Mouse (Mus musculus): ENCODE data around the gene Sgcd. TPM values are rescaled to one million over a fixed set of nuclear protein-coding genes. Genes with fewer than 3 reads are reported as not detected.
A peak's percentile ranks its signal among the peaks of the same experiment; 100 is the strongest.

Gene Sgcd
- polyA plus RNA-seq, 1 experiment from 2014 or later = 4.8 TPM

- H3K27me3 ChIP-seq (replicated peaks; ENCODE audit: control insufficient read depth, insufficient read depth, low read length) = no peaks in the 10 kb centered on the region
- no peaks in the 10 kb centered on the region for H3K9me3 ChIP-seq (ENCODE audit: control insufficient read depth, low read length)
- H3K9ac ChIP-seq (ENCODE audit: low read depth, low read length) = no peak overlapping the region
- no peak for ATAC-seq
- no peak overlapping the region for H3K27ac ChIP-seq (ENCODE audit: low read depth, low read length)
- H3K36me3 ChIP-seq (ENCODE audit: control insufficient read depth, insufficient read depth, low read length) = no peaks in the 10 kb centered on the region
- H3K4me2 ChIP-seq (ENCODE audit: low read length) = no peak overlapping the region
- WGBS = 83% methylated on average over 6 of the region's 6 CpGs
- no peaks in the 10 kb centered on the region for H3K4me1 ChIP-seq (ENCODE audit: control insufficient read depth, insufficient read depth, low read depth, low read length)
- H3K4me3 ChIP-seq (ENCODE audit: low read length) = no peak overlapping the region
Observed at GRCm38 (mm10) chr11:47170926-47171625, 817.7 kb downstream of the Sgcd start.

GRCm38 (mm10) chr11:47167376-47167775 is 821.4 kb downstream of the Sgcd start:
- Histone ChIP-seq H3K9me3 (ENCODE audit: control insufficient read depth, low read length) (no peaks in the 10 kb centered on the region), H3K4me3 (ENCODE audit: low read length) (no peak overlapping the region), H3K4me1 (ENCODE audit: control insufficient read depth, insufficient read depth, low read depth, low read length) (no peaks in the 10 kb centered on the region), H3K9ac (ENCODE audit: low read depth, low read length) (no peak overlapping the region), H3K27me3 (replicated peaks; ENCODE audit: control insufficient read depth, insufficient read depth, low read length) (no peaks in the 10 kb centered on the region), H3K36me3 (ENCODE audit: control insufficient read depth, insufficient read depth, low read length) (no peaks in the 10 kb centered on the region), H3K4me2 (ENCODE audit: low read length) (no peak overlapping the region), H3K27ac (ENCODE audit: low read depth, low read length) (no peak overlapping the region)
- WGBS = 61% methylated on average over 4 of the region's 4 CpGs
- ATAC-seq = no peak

- H3K9me3 ChIP-seq (ENCODE audit: control insufficient read depth, low read length) = no peaks in the 10 kb centered on the region
- H3K4me1 ChIP-seq (ENCODE audit: control insufficient read depth, insufficient read depth, low read depth, low read length) = no peaks in the 10 kb centered on the region
- WGBS = 80% methylated on average over 1 of the region's 1 CpGs
- no peak overlapping the region for H3K4me3 ChIP-seq (ENCODE audit: low read length)
- no peak overlapping the region for H3K9ac ChIP-seq (ENCODE audit: low read depth, low read length)
- H3K4me2 ChIP-seq (ENCODE audit: low read length) = no peak overlapping the region
- H3K27me3 ChIP-seq (replicated peaks; ENCODE audit: control insufficient read depth, insufficient read depth, low read length) = no peaks in the 10 kb centered on the region
- H3K27ac ChIP-seq (ENCODE audit: low read depth, low read length) = no peak overlapping the region
- no peak for ATAC-seq
- no peaks in the 10 kb centered on the region for H3K36me3 ChIP-seq (ENCODE audit: control insufficient read depth, insufficient read depth, low read length)
Observed at GRCm38 (mm10) chr11:47158089-47158488, 830.7 kb downstream of the Sgcd start.

- Histone ChIP-seq H3K9ac (ENCODE audit: low read depth, low read length) (no peak overlapping the region), H3K4me1 (ENCODE audit: control insufficient read depth, insufficient read depth, low read depth, low read length) (no peaks in the 10 kb centered on the region), H3K4me2 (ENCODE audit: low read length) (no peak overlapping the region), H3K27me3 (replicated peaks; ENCODE audit: control insufficient read depth, insufficient read depth, low read length) (no peaks in the 10 kb centered on the region), H3K9me3 (ENCODE audit: control insufficient read depth, low read length) (no peaks in the 10 kb centered on the region), H3K27ac (ENCODE audit: low read depth, low read length) (no peak overlapping the region), H3K36me3 (ENCODE audit: control insufficient read depth, insufficient read depth, low read length) (no peaks in the 10 kb centered on the region), H3K4me3 (ENCODE audit: low read length) (no peak overlapping the region)
- 47% methylated on average over 1 of the region's 1 CpGs for WGBS
- no peak for ATAC-seq
Observed at GRCm38 (mm10) chr11:47156730-47157693, 831.8 kb downstream of the Sgcd start.

- no peaks in the 10 kb centered on the region for H3K4me1 ChIP-seq (ENCODE audit: control insufficient read depth, insufficient read depth, low read depth, low read length)
- no peaks in the 10 kb centered on the region for H3K27me3 ChIP-seq (replicated peaks; ENCODE audit: control insufficient read depth, insufficient read depth, low read length)
- 91% methylated on average over 5 of the region's 5 CpGs for WGBS
- H3K9me3 ChIP-seq (ENCODE audit: control insufficient read depth, low read length) = no peaks in the 10 kb centered on the region
- no peak overlapping the region for H3K4me3 ChIP-seq (ENCODE audit: low read length)
- H3K27ac ChIP-seq (ENCODE audit: low read depth, low read length) = no peak overlapping the region
- no peak overlapping the region for H3K9ac ChIP-seq (ENCODE audit: low read depth, low read length)
- no peak overlapping the region for H3K4me2 ChIP-seq (ENCODE audit: low read length)
- ATAC-seq = no peak
- no peaks in the 10 kb centered on the region for H3K36me3 ChIP-seq (ENCODE audit: control insufficient read depth, insufficient read depth, low read length)
Observed at GRCm38 (mm10) chr11:47154837-47155430, 833.8 kb downstream of the Sgcd start.

GRCm38 (mm10) chr11:47149607-47150006 is 839.2 kb downstream of the Sgcd start:
- no peaks in the 10 kb centered on the region for H3K27me3 ChIP-seq (replicated peaks; ENCODE audit: control insufficient read depth, insufficient read depth, low read length)

GRCm38 (mm10) chr11:47139867-47140266 is 848.9 kb downstream of the Sgcd start:
- H3K4me2 ChIP-seq (ENCODE audit: low read length) = no peak overlapping the region
- H3K4me1 ChIP-seq (ENCODE audit: control insufficient read depth, insufficient read depth, low read depth, low read length) = no peaks in the 10 kb centered on the region
- no peak overlapping the region for H3K9ac ChIP-seq (ENCODE audit: low read depth, low read length)
- no peaks in the 10 kb centered on the region for H3K36me3 ChIP-seq (ENCODE audit: control insufficient read depth, insufficient read depth, low read length)
- no peaks in the 10 kb centered on the region for H3K27me3 ChIP-seq (replicated peaks; ENCODE audit: control insufficient read depth, insufficient read depth, low read length)
- 95% methylated on average over 2 of the region's 2 CpGs for WGBS
- ATAC-seq = no peak
- no peak overlapping the region for H3K27ac ChIP-seq (ENCODE audit: low read depth, low read length)
- no peaks in the 10 kb centered on the region for H3K9me3 ChIP-seq (ENCODE audit: control insufficient read depth, low read length)
- H3K4me3 ChIP-seq (ENCODE audit: low read length) = no peak overlapping the region

More at GRCm38 (mm10) chr11:47149607-47150006, 839.2 kb downstream of the Sgcd start:
- H3K27ac ChIP-seq (ENCODE audit: low read depth, low read length) = no peak overlapping the region
- H3K9me3 ChIP-seq (ENCODE audit: control insufficient read depth, low read length) = no peaks in the 10 kb centered on the region
- WGBS = 63% methylated on average over 9 of the region's 9 CpGs
- no peak overlapping the region for H3K4me2 ChIP-seq (ENCODE audit: low read length)
- ATAC-seq = peak; percentile 92
- H3K4me3 ChIP-seq (ENCODE audit: low read length) = no peak overlapping the region
- H3K36me3 ChIP-seq (ENCODE audit: control insufficient read depth, insufficient read depth, low read length) = no peaks in the 10 kb centered on the region
- no peaks in the 10 kb centered on the region for H3K4me1 ChIP-seq (ENCODE audit: control insufficient read depth, insufficient read depth, low read depth, low read length)
- no peak overlapping the region for H3K9ac ChIP-seq (ENCODE audit: low read depth, low read length)

GRCm38 (mm10) chr11:47139271-47139670 is 849.5 kb downstream of the Sgcd start:
- ATAC-seq = no peak
- no peaks in the 10 kb centered on the region for H3K27me3 ChIP-seq (replicated peaks; ENCODE audit: control insufficient read depth, insufficient read depth, low read length)
- no peaks in the 10 kb centered on the region for H3K9me3 ChIP-seq (ENCODE audit: control insufficient read depth, low read length)
- H3K27ac ChIP-seq (ENCODE audit: low read depth, low read length) = no peak overlapping the region
- 86% methylated on average over 1 of the region's 1 CpGs for WGBS
- H3K4me2 ChIP-seq (ENCODE audit: low read length) = no peak overlapping the region
- H3K4me3 ChIP-seq (ENCODE audit: low read length) = no peak overlapping the region
- H3K36me3 ChIP-seq (ENCODE audit: control insufficient read depth, insufficient read depth, low read length) = no peaks in the 10 kb centered on the region
- no peak overlapping the region for H3K9ac ChIP-seq (ENCODE audit: low read depth, low read length)
- H3K4me1 ChIP-seq (ENCODE audit: control insufficient read depth, insufficient read depth, low read depth, low read length) = no peaks in the 10 kb centered on the region

- 94% methylated on average over 6 of the region's 6 CpGs for WGBS
Observed at GRCm38 (mm10) chr11:47132410-47132809, 856.4 kb downstream of the Sgcd start.

More at GRCm38 (mm10) chr11:47132410-47132809, 856.4 kb downstream of the Sgcd start:
- Histone ChIP-seq H3K36me3 (ENCODE audit: control insufficient read depth, insufficient read depth, low read length) (no peaks in the 10 kb centered on the region), H3K9me3 (ENCODE audit: control insufficient read depth, low read length) (no peaks in the 10 kb centered on the region), H3K4me2 (ENCODE audit: low read length) (no peak overlapping the region), H3K4me3 (ENCODE audit: low read length) (no peak overlapping the region), H3K4me1 (ENCODE audit: control insufficient read depth, insufficient read depth, low read depth, low read length) (no peaks in the 10 kb centered on the region), H3K27me3 (replicated peaks; ENCODE audit: control insufficient read depth, insufficient read depth, low read length) (no peaks in the 10 kb centered on the region), H3K9ac (ENCODE audit: low read depth, low read length) (no peak overlapping the region), H3K27ac (ENCODE audit: low read depth, low read length) (no peak overlapping the region)
- no peak for ATAC-seq
